Mouse (Mus musculus) monocyte, adult 2 months (primary cell): Measurements from ENCODE around the gene Taf4.

Experiments
- DNase-seq, 2 experiments: peaks; one replicate each; pipeline ENCODE4 v3.0.0; 2022; ENCODE audit warnings: low spot score in 2 of 2, low read depth in 1 of 2

The Taf4 gene

DNA sequence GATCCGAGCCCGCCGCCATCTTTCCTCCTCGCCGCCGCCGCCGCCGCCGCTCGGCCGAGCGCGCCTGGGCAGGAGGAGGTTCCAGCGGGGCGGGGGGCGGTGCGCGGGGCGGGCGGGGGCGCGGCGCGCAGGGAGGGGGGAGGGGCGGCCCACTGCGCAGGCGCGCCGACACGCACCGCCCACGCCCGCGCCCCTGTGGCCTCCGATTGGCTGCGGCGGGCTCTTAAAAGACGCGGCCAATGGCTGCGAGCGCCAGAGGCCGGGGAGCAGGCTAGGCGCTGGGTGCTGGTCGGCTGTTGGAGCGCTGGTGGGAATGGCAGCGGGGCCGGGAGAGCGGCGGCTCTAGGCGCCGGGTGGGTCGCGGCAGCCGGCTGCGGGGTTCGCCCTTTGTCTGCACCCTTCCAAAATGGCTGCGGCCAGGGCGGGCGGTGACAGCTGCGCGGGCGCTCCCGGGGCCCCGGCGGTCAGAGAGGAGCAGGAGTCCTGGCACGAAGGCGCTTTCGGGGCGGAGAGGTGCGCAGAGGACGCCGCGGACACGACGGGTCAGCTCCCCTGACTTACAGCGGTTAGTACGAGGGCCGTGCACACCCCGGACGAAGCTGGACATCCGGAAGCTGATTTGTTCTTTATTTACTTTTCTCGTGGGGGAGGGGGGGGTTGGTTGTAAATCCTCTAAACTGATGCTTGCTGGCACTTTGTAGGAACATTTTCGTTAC is at the start of gene Taf4:
TSS of gene Taf4 (minus strand) at position 19 of the 716 bp plus-strand sequence.
- DNase-seq = peak; percentile 47 to 77

GRCm38 (mm10) chr2:180025861-180026200 is 49.4 kb upstream of the Taf4 start:
- no peak for DNase-seq

DNA sequence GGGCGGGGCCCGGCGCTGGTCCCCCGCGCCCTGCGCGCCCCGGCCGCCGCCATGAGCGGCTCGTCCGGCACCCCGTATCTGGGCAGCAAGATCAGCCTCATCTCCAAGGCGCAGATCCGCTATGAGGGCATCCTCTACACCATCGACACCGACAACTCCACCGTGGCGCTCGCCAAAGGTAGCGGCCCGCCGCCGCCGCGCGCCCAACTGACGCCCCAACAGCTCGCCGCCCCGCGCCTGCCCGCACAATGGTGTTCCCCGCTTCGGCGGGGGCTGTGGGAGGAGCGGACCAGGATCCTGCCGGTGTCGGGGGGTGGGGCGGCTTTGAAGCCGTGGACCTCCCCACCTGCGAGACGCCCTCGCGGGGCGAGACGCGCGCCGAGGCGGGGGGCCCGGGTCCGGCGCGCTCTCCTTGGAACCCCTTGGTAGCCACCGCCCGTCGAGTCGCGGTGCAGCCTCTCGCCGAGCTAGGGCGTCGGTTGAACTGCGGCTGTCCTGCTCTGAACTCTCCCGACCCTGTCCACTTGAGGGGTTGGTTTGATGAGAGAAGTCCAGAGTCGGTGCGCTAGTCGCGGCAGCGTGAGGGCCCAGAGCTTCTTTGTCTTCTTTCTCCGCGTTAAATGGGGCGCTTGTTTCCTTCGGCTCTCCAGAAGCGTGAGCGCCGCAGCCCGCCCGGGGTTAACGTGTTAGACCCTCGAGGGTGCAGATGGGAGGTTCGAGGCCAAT is 48.9 kb upstream of the Taf4 start:
- DNase-seq = no peak

GRCm38 (mm10) chr2:180024401-180025098 is 48.1 kb upstream of the Taf4 start, which contains the start of gene Lsm14b:
Gene Lsm14b (plus strand): TSS chr2:180024987.
- DNase-seq = peak; percentile 96 to 97

- no peak for DNase-seq
These were observed 46.3 kb upstream of the Taf4 start for GRCm38 (mm10) chr2:180022751-180023150.

DNA sequence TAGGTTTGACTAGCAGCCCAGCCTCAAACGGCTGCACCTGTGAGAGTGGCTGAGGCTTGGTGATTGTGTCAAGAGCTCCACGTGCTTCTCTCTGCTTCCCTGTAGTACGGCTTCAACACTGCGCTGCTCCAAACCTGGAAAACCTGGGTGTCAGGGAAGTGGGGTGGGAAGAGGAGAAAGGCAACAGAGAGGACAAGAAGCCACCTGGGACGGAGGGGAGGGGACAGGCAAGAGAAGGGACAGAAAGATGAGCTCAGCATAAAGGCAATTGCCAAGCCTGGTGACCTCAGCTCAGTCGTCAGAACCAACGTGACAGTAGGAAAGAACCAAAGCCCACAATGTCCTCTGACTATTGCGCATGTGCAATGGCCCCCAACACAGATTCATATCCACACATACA is 44.5 kb upstream of the Taf4 start:
- no peak for DNase-seq

DNA sequence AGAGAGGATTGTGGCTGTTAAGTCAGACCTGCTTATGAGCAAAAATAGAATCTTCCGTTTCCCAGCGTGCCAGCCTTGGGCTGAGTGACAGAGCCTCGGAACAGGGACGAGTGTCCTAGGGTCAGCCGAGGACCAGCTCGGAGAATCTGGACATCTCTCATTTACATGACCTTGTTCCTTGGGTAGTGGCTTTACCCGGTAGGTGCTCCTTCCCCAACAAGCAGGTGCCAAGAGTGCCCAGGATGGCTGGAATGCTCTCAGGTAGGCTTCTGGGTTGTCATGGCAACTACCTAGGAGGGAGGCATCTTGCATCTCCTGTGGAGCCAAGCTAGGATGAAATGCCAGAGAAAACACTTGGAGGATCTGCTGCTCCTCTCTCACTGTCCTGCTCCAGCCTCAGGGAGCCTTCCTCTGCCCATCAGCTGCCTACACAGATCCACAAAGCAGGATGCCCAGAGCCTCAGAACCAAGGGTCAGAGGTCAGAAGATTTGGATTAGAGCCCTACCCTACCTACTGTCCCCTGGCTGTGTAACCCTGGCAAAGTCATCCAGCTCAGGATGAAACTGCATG is 43.7 kb upstream of the Taf4 start:
- no peak for DNase-seq

- DNase-seq = no peak
These were observed 42.1 kb upstream of the Taf4 start for GRCm38 (mm10) chr2:180018573-180018972.

DNA sequence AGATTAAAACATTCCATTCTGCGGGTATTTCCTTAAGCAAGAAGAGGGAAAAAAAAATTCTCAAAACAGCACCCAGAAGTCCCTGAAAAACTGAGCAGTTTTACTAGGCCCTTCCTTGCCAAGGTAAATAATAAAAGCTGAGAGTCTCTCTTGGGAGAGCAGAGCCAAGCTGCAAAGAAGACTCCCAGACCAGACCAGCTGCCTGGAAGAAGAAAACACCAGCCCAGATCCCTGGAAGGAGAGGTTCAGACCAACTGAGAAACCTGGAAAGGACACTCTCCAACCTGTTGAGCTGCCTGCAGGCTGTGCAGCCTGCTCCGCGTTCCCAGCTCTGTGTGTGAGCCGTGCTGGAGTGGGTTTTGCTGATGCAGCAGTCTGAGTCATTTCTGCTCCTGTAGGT is 41.2 kb upstream of the Taf4 start:
- no peak for DNase-seq

DNA sequence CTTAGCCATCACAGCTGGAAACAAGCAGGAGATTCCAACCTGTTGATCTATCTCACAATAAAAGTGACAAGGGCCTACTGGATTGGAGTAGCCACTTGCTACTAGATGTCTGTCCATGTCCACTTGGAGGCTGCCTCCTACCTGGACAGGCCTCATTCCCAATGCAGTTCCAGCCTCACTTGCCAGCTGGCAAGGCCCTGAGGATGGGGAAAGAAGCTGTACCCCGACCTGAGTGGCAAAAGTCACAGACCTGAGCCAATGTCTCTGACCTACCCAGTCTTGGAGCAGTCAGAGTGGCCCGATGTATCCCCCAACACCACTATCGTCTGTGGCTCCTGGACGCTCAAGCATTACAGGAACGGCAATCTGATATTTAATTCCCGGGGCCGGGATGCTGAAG is 37.2 kb upstream of the Taf4 start:
- DNase-seq = no peak

GRCm38 (mm10) chr2:180011370-180011769 is 34.9 kb upstream of the Taf4 start:
- DNase-seq = no peak

DNA sequence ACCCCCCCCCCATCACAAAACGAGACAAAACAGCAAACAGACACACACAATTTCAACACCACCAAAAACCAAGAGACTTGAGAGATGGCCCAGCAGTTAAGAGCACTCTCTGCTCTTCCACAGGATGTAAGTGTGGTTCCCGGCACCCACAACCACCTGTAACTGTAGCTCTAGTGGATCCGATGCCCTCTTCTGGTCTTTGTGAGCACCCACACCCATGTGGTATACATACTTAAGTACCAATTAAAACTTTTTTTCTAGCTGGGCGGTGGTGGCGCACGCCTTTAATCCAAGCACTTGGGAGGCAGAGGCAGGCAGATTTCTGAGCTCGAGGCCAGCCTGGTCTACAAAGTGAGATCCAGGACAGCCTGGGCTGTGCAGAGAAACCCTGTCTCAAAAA is 34.2 kb upstream of the Taf4 start:
- no peak for DNase-seq

GRCm38 (mm10) chr2:180006352-180007017 is 30.0 kb upstream of the Taf4 start:
- DNase-seq = no peak

DNA sequence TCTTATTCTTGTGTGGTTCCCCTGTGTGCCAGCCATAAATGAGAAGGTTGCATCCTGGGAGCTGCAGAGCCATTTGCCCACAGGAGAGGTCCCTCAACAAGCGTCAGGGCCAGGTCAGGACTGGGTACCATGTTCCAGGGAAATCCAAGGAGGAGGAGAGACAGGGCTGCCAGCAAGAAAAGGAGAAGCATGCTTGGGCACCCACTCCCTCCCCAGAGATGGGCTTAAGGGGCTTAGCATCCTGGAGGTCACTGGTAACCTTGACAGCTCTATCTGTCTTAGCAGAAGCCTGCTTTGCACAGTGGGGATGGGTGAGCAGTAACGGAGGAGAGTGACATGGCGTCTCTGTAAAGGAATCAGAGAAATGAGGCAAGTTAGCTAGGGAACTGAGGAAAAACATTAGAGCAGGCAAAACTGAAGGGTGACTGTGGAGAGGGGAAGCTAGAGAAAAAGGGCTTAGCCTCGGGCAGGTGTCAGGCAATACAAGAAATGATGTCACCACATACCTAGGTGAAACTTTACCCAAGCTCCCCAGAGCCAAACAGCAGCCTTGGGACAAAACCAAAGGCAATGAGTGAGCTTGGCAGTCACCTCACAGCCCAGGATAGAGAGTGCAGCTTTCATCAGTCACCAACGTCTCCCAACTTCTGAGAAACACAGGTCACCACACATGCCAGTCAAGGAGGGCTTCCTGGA is 29.4 kb upstream of the Taf4 start:
- DNase-seq = no peak

DNA sequence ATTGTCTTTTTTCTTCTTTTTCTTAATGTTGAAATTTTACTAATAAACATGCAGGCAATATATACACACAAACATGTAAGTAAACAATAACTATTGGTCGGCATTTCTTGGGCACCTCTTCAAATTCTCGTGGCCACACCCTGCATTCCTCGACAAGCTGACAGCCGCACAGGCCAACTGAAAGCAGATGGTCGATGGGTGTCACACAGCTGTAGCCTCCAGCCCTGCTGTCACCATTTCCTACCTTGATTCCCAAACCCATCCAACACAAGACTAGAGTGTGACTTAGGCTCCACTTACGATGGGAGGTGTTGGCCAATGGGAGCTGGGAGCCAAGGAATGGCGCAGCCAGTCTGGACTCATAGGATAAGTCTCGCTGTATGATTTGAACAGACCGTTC is 25.2 kb upstream of the Taf4 start:
- no peak for DNase-seq

DNA sequence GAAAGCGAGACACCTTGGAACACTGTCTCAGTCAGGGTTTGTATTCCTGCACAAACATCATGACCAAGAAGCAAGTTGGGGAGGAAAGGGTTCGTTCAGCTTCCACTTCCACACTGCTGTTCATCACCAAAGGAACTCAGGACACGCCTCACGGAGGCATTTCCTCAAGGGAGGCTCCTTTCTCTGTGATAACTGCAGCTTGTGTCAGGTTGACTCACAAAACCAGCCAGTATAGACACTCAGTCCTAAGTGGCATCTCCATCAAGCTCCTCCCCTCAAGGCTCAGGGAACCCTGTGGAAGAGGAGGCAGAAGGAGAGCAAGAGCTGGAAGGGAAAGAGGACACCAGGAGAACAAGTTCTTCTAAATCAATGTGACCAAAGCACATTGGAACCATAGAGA is 22.0 kb upstream of the Taf4 start:
- DNase-seq = no peak

DNA sequence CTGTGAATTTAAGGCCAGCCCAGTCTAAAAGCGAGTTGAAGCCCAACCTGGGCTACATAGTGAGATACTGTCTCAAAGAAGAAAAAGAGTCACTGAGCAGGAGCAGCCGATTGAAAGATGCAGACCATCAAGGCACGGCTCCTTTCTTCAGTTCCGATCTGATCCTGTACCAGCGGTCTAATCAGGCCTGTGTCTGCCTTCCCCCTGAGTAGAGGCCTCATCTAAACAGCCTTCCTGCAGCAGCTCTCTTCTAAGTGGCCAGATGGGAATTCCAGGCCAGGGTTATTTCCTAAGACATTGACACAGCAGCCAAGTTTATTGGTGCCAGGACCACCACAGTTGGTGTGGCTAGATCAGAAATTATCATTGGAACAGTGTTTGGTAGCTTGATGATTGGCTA is 16.6 kb upstream of the Taf4 start:
- DNase-seq = no peak

DNA sequence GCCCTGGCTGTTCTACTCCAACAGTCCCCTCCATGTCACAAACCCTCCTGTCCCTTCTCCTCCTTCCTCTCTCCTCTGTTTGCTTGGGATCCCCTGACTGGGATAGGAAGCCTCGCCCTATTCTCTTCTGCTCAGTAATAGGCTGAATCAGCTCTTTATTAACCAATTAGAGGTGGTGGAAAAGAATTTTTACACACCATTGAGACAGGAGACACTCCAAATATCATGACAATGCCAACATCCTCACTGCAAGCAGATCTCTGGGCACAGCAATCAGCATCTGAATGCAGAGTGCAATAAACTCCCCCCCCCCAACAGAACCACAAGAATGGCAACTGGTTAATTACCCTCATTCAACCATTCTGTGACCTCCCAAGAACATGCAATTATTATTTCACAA is 12.7 kb upstream of the Taf4 start:
- DNase-seq = no peak

DNA sequence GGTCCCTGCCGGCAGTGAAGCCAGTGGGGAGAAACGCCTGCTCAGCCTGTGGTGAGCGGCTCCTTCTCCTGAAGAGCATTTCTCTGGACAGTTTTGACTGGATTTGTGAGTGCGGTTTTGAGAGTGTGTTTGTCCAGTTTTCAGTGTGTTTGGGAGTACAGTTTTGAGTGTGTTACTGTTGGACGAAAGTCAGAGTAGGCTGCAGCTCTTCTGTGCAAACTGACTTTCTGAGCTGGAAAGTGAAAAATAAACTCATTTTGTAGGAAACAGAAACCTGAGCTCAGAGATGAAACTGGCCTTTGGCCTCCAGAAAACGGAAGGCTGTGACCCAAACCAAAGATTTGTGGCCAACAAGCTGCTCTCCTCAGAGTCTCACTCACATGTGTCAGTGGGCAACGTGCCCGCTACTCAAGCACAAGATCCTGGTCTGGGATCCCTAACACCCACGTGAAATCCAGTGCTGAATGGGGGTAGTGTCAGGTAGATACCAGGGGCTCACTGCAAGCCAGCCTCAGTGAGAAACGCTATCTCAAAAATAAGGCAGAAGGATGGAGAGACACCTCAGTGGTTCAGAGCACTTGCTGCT is 10.1 kb upstream of the Taf4 start:
- no peak for DNase-seq

- DNase-seq = no peak
These were observed 9.2 kb upstream of the Taf4 start for GRCm38 (mm10) chr2:179985695-179986094.
